Mouse (Mus musculus) liver, embryonic 14.5 days (tissue): Measurements from ENCODE around the gene Nup85.

Experiments used
- CTCF ChIP-seq: IDR thresholded peaks from 2 replicates; pipeline ENCODE4 v1.5.1; 2016; ENCODE audit warnings: antibody characterized with exemption, low read depth, control low read depth
- EP300 ChIP-seq: IDR thresholded peaks from 2 replicates; pipeline ENCODE4 v1.6.1; 2016; ENCODE audit warnings: antibody characterized with exemption, low read depth

- no peak for TF ChIP-seq CTCF
- TF ChIP-seq EP300: no peak
Measured at GRCm38 (mm10) chr11:115585573-115586100, 21.4 kb downstream of the Nup85 start.
